Mouse (Mus musculus): ENCODE measurements around the gene Erp29. TPM values are rescaled to one million over a fixed set of nuclear protein-coding genes. Genes with fewer than 3 reads are reported as not detected.
"Not testable (repeated sequence)": the region's sequence is repeated elsewhere in the genome, so short reads cannot be mapped to it uniquely, and the experiment has no call there.

Erp29 gene
- total RNA-seq (2021) = 10 to 100 TPM; 32.2 to 39.4 TPM
- long read RNA-seq, experiment 1, full-length matches to known transcripts = 23 of 25 reads
- long read RNA-seq, experiment 1, partial matches to known transcripts = 0 of 25 reads
- long read RNA-seq, experiment 1, other reads (novel, unspliced or antisense) = 2 of 25 reads
- long read RNA-seq, experiment 2, full-length matches to known transcripts = 28 of 30 reads
- long read RNA-seq, experiment 2, partial matches to known transcripts = 1 of 30 reads
- long read RNA-seq, experiment 2, other reads (novel, unspliced or antisense) = 1 of 30 reads

GRCm38 (mm10) chr5:121452026-121452869, at the start of gene Erp29:
Gene Erp29 (minus strand): TSS chr5:121452506.
- peak; percentile 99 for DNase-seq
- Histone ChIP-seq H3K27ac (peak within 1 kb of the TSS; percentile 100), H3K4me3 (peak within 1 kb of the TSS; percentile 93)
- intact Hi-C loops (cut with DNase I) = loop anchor here (10.0 kb wide), 1 partner anchor 237 kb away; no protein-coding TSS in a partner anchor
- TF ChIP-seq CTCF (IDR thresholded peaks at IDR 0.05) = peak; percentile 31; the same call in 1 of the 2 replicates

- intact Hi-C loops (cut with DNase I); DNase-seq; H3K27ac ChIP-seq: not testable (repeated sequence)
- H3K4me3 ChIP-seq = peak overlapping the region; percentile 29; the same call in 1 of the 2 replicates
Observed at GRCm38 (mm10) chr5:121501424-121501996, 49.2 kb upstream of the Erp29 start.

DNA sequence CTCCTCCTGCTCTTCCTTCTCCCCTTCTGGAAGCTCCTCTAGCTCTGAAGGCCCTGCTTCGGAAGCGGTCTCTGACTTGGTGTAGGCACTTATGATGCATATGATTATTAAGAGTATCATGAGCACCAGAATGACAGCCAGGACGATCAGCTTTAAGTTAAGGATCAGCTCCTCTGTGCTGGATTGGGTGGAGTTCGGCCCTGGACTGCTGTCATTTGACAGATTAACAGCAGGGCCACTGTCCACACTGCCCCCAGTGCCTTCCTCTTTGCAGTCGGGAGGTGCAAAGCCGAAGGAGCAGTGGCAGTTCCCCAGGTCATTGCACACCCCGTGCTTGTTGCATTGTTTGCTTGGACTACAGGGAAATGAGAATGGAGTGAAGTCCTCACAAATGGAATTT, 48.4 kb upstream of the Erp29 start:
- intact Hi-C loops (cut with DNase I) = no loop called here
- no peak for TF ChIP-seq CTCF (IDR thresholded peaks at IDR 0.05)
- DNase-seq = no peak

DNA sequence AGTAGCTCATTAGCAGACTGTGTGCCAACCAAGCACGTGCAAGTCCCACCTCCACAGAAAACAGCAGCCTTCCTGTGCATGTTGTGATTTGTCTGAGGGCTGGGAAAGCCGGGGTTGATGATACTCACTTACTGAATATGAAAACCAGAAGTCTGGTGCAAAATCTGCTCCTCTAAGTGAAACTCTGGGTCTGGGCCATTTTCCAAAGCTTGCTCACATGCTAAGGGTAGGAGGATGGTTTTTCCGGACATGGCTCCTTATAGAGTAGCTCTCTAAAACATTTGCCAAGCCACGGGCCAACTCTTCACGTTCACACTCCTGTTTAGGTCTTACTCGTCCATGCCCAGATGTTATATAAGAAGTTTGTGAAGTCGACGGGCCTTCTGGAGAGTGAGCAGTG, 41.0 kb upstream of the Erp29 start:
- H3K27ac ChIP-seq = no peak overlapping the region
- intact Hi-C loops (cut with DNase I) = no loop called here
- DNase-seq = no peak
- TF ChIP-seq CTCF (IDR thresholded peaks at IDR 0.05) = no peak
- H3K4me3 ChIP-seq = no peak overlapping the region

More for the DNA sequence above, 48.4 kb upstream of the Erp29 start:
- Histone ChIP-seq H3K27ac (no peak overlapping the region), H3K4me3 (no peak overlapping the region)

DNA sequence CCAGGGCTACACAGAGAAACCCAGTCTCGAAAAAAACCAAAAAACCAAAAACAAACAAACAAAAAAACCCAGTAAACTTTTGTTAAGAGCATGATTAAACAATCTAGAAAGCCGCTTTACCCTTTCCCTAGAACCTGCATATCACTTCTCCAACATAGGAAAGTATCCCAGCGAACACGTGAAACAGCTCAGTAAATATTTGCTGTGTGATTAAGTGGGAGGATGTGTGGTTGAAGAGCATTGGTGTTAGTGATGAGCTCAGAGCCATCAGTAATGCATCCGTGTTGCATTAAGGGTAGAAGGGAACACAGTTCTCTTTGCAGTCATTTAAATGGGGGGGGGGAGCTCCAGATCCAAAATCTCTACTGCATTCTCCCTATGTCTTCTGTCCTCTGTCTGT, 32.5 kb upstream of the Erp29 start:
- Histone ChIP-seq H3K27ac (no peak overlapping the region), H3K4me3 (no peak overlapping the region)
- no peak for TF ChIP-seq CTCF (IDR thresholded peaks at IDR 0.05)
- DNase-seq = no peak
- intact Hi-C loops (cut with DNase I) = loop anchor here (1.0 kb wide), 1 partner anchor 22 kb away; no protein-coding TSS in a partner anchor

- Histone ChIP-seq H3K27ac (no peak overlapping the region), H3K4me3 (no peak overlapping the region)
- intact Hi-C loops (cut with DNase I) = loop anchor here (2.0 to 5.0 kb wide), 2 partner anchors 27 to 35 kb away; partner anchors contain the start of gene Tmem116
- peak; percentile 80 for TF ChIP-seq CTCF (IDR thresholded peaks at IDR 0.05)
- DNase-seq = no peak
Observed at GRCm38 (mm10) chr5:121477680-121478079, 25.4 kb upstream of the Erp29 start.

DNA sequence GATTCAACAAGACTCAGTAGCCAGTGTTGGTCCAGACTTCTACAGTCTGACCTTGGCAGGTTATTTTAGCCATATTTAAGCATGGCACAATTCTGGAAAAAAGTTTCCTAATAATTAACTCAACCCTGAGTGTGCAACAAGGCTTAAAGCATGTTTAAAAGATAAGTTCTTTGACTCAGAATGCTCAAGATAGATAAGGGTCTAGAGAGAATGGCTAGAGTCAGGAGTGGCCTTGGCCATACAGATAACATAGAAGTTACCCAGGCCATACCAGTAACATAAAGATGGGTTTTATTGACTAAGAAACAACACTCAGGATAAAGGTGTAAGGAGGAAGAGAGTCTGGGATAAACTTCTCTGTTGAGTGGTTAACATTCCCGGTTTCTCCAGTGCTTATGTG, 23.7 kb upstream of the Erp29 start:
- Histone ChIP-seq H3K27ac (no peak overlapping the region), H3K4me3 (no peak overlapping the region)
- no peak for DNase-seq
- intact Hi-C loops (cut with DNase I) = loop anchor here (2.0 to 5.0 kb wide), 2 partner anchors 25 to 34 kb away; partner anchors contain the start of gene Tmem116
- no peak for TF ChIP-seq CTCF (IDR thresholded peaks at IDR 0.05)

DNA sequence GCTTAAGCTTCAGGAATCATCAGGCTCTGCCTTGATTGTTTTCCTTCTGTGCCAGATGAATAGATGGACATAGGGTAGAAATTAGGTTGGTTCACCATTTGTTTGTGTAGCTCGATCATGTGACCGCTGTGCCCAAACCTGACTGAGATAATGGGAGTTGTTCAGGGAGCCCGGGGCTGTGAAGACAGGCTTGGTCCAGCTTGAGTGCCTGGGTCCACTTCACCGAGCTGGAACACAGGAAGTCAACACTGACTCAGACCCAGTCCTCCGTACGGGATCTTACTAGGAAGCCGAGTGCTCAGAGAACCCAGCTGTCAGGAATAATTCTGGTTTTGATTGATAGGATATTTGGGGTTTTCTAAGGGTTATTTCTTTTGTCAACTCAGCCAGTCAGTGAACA, 22.3 kb upstream of the Erp29 start:
- no peak overlapping the region for H3K27ac ChIP-seq
- no peak for TF ChIP-seq CTCF (IDR thresholded peaks at IDR 0.05)
- intact Hi-C loops (cut with DNase I) = loop anchor here (5.0 kb wide), 1 partner anchor 32 kb away; no protein-coding TSS in a partner anchor
- no peak overlapping the region for H3K4me3 ChIP-seq
- no peak for DNase-seq

DNA sequence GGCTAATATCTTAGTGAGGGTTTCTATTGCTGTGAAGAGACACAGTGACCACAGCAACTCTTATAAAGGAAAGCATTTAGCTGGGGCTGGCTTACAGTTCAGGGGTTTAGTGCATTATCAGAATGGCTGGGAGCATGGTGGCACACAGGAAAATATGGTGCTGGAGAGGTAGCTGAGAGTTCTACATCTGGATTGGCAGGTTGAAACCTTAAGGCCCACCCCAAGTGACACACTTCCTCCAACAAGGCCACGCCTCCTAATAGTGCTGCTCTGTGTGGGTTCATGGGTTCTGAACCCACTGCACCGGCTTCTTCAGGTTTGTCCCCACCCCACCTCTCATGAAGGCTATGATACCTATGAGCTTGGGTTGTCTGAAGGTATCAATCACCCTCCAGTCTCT, 20.1 kb upstream of the Erp29 start:
- no peak for TF ChIP-seq CTCF (IDR thresholded peaks at IDR 0.05)
- intact Hi-C loops (cut with DNase I) = no loop called here
- H3K4me3 ChIP-seq = no peak overlapping the region
- no peak for DNase-seq
- no peak overlapping the region for H3K27ac ChIP-seq

- DNase-seq = no peak
- no peak for TF ChIP-seq CTCF (IDR thresholded peaks at IDR 0.05)
- intact Hi-C loops (cut with DNase I) = no loop called here
- Histone ChIP-seq H3K27ac (no peak overlapping the region), H3K4me3 (no peak overlapping the region)
Observed at GRCm38 (mm10) chr5:121469566-121469965, 17.3 kb upstream of the Erp29 start.

- intact Hi-C loops (cut with DNase I) = loop anchor here (1.0 kb wide), 1 partner anchor 22 kb away; no protein-coding TSS in a partner anchor
Observed at GRCm38 (mm10) chr5:121463601-121464250, 11.4 kb upstream of the Erp29 start.

DNA sequence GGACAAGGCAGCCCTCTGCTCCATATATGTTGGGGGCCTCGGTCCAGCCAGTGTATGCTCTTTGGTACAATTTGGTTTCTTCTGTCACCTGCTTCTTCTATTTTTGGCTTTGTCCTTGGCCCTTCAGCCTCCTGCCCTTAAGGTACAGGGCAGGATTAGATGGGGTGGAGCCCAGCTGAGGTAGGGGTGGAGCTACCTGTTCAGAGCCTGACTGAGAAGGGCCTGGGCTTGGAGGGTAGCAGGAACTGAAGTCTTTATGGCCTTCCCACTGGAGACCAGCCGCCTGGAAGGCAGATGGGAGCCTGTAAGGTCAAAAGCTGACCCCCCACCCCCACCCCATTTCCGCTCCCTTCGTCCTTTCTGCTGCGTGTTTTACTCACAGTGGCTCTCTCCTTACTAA, 10.7 kb upstream of the Erp29 start:
- intact Hi-C loops (cut with DNase I) = loop anchor here (1.0 kb wide), 1 partner anchor 22 kb away; no protein-coding TSS in a partner anchor
- Histone ChIP-seq H3K27ac (no peak overlapping the region), H3K4me3 (no peak overlapping the region)
- DNase-seq = no peak
- TF ChIP-seq CTCF (IDR thresholded peaks at IDR 0.05) = no peak

More at GRCm38 (mm10) chr5:121463601-121464250, 11.4 kb upstream of the Erp29 start:
- DNase-seq = no peak
- H3K4me3 ChIP-seq = no peak overlapping the region
- no peak for TF ChIP-seq CTCF (IDR thresholded peaks at IDR 0.05)
- H3K27ac ChIP-seq = no peak overlapping the region
